Mouse (Mus musculus) stomach, postnatal 0 days (tissue): ENCODE results near the gene Ikzf3.

Experiments used
- CTCF ChIP-seq: IDR thresholded peaks from 2 replicates; pipeline ENCODE4 v1.5.1; 2016; ENCODE audit warnings: antibody characterized with exemption, low read depth, mild to moderate bottlenecking, moderate library complexity
- EP300 ChIP-seq: optimal IDR thresholded peaks from 2 replicates; pipeline ENCODE3; 2016; ENCODE audit warnings: antibody characterized with exemption

GRCm38 (mm10) chr11:98459071-98459741 lies 86.6 kb downstream of the Ikzf3 start:
- no peak for TF ChIP-seq CTCF
- TF ChIP-seq EP300 = no peak
